Mouse (Mus musculus) lung, adult 2 months (tissue): Measurements from ENCODE around the gene Uba52.

ENCODE experiments used
- CTCF ChIP-seq: fragments of 200-500 bp; IDR thresholded peaks from 2 replicates; pipeline ENCODE4 v1.5.1; 2011; ENCODE audit warnings: mild to moderate bottlenecking, low read length, control low read depth; ENCODE audit not compliant: insufficient read depth
- POLR2A ChIP-seq: fragments of 200-500 bp; IDR thresholded peaks from 2 replicates; pipeline ENCODE4 v1.6.1; 2011; ENCODE audit warnings: low read depth, mild to moderate bottlenecking, control low read depth, low read length, borderline replicate concordance; ENCODE audit errors: extremely low read depth

DNA sequence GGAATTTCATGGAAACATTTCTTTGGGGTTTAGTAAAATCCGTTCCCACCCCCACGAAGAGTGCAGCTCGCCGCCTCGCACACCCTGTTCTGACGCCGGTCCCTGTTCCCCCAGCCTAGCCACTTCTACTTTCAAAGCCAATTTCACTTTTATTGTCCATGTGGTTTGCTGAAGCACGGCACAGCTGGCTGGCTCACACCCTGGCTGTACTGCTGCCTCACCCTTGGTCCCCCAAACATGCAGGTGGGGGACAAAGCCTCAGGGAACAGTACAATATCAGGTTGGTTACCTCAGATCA lies 48.1 kb downstream of the Uba52 start:
- TF ChIP-seq CTCF (no peak), POLR2A (no peak)
